Mouse (Mus musculus): ENCODE results near the gene Il1rl2. TPM values are rescaled to one million over a fixed set of nuclear protein-coding genes. Genes with fewer than 3 reads are reported as not detected.

Gene Il1rl2
- 4.3 and 5.1 TPM in 2 replicates for polyA plus RNA-seq (2015; fragmentation: Nextera tagmentation; extraction: Ambion mirVana)

- no peaks in the 10 kb centered on the region for H3K9me3 ChIP-seq
- no peaks in the 10 kb centered on the region for H3K36me3 ChIP-seq
- H3K4me1 ChIP-seq = peaks cover 23% of the 10 kb centered on the region
- WGBS = 30% methylated on average over 6 of the region's 6 CpGs
- H3K4me3 ChIP-seq = peak within 1 kb of the TSS; percentile 45
- H3K9ac ChIP-seq = peak within 1 kb of the TSS; percentile 60
- ATAC-seq (ENCODE audit: low FRiP score, low read depth) = no peak; the same call in 1 of the 2 replicates
- peaks cover 31% of the 10 kb centered on the region for H3K27me3 ChIP-seq
- peak within 1 kb of the TSS; percentile 79 for H3K4me2 ChIP-seq (replicated peaks)
- H3K27ac ChIP-seq = no peak within 1 kb of the TSS
These were observed at the start of gene Il1rl2 for GRCm38 (mm10) chr1:40324457-40324856. Il1rl2 (plus strand) TSS chr1:40324610.

- Histone ChIP-seq H3K27me3 (no peaks in the 10 kb centered on the region), H3K27ac (no peak overlapping the region), H3K9me3 (no peaks in the 10 kb centered on the region), H3K4me2 (replicated peaks) (no peak overlapping the region), H3K36me3 (no peaks in the 10 kb centered on the region), H3K9ac (no peak overlapping the region), H3K4me1 (peaks cover 28% of the 10 kb centered on the region), H3K4me3 (no peak overlapping the region)
- 64% methylated on average over 10 of the region's 10 CpGs for WGBS
- ATAC-seq (ENCODE audit: low FRiP score, low read depth) = no peak
These were observed 49.0 kb upstream of the Il1rl2 start for GRCm38 (mm10) chr1:40275285-40276013.

- no peaks in the 10 kb centered on the region for H3K9me3 ChIP-seq
- H3K4me2 ChIP-seq (replicated peaks) = no peak overlapping the region
- H3K4me1 ChIP-seq = peaks cover 37% of the 10 kb centered on the region
- WGBS = 85% methylated on average over 4 of the region's 4 CpGs
- H3K9ac ChIP-seq = no peak overlapping the region
- no peak overlapping the region for H3K27ac ChIP-seq
- H3K4me3 ChIP-seq = no peak overlapping the region
- no peaks in the 10 kb centered on the region for H3K36me3 ChIP-seq
- H3K27me3 ChIP-seq = no peaks in the 10 kb centered on the region
- no peak for ATAC-seq (ENCODE audit: low FRiP score, low read depth)
These were observed 46.5 kb upstream of the Il1rl2 start for GRCm38 (mm10) chr1:40277944-40278343.

GRCm38 (mm10) chr1:40278720-40279119, 45.7 kb upstream of the Il1rl2 start:
- Histone ChIP-seq H3K4me2 (replicated peaks) (no peak overlapping the region), H3K27me3 (no peaks in the 10 kb centered on the region), H3K9ac (no peak overlapping the region), H3K4me3 (no peak overlapping the region), H3K27ac (no peak overlapping the region), H3K4me1 (peaks cover 37% of the 10 kb centered on the region), H3K36me3 (no peaks in the 10 kb centered on the region), H3K9me3 (no peaks in the 10 kb centered on the region)
- ATAC-seq (ENCODE audit: low FRiP score, low read depth) = no peak
- WGBS = 83% methylated on average over 2 of the region's 2 CpGs

- ATAC-seq (ENCODE audit: low FRiP score, low read depth) = no peak
- Histone ChIP-seq H3K9ac (no peak overlapping the region), H3K27ac (no peak overlapping the region), H3K36me3 (no peaks in the 10 kb centered on the region), H3K4me1 (peaks cover 37% of the 10 kb centered on the region), H3K27me3 (no peaks in the 10 kb centered on the region), H3K4me2 (replicated peaks) (no peak overlapping the region), H3K9me3 (no peaks in the 10 kb centered on the region), H3K4me3 (no peak overlapping the region)
- WGBS = 58% methylated on average over 11 of the region's 11 CpGs
These were observed 45.1 kb upstream of the Il1rl2 start for GRCm38 (mm10) chr1:40279182-40279743.

- no peak; the same call in 1 of the 2 replicates for ATAC-seq (ENCODE audit: low FRiP score, low read depth)
- Histone ChIP-seq H3K9me3 (no peaks in the 10 kb centered on the region), H3K4me2 (replicated peaks) (no peak overlapping the region), H3K27me3 (no peaks in the 10 kb centered on the region), H3K9ac (no peak overlapping the region), H3K36me3 (no peaks in the 10 kb centered on the region), H3K27ac (peak overlapping the region; percentile 22; the same call in 1 of the 2 replicates), H3K4me1 (peaks cover 22% of the 10 kb centered on the region), H3K4me3 (no peak overlapping the region)
- 71% methylated on average over 4 of the region's 4 CpGs for WGBS
These were observed 42.5 kb upstream of the Il1rl2 start for GRCm38 (mm10) chr1:40281950-40282349.

- 67% methylated on average over 3 of the region's 3 CpGs for WGBS
- no peak overlapping the region for H3K4me3 ChIP-seq
- no peak overlapping the region for H3K9ac ChIP-seq
- H3K27me3 ChIP-seq = no peaks in the 10 kb centered on the region
- peak; percentile 48; the same call in 1 of the 2 replicates for ATAC-seq (ENCODE audit: low FRiP score, low read depth)
- H3K4me2 ChIP-seq (replicated peaks) = no peak overlapping the region
- no peak overlapping the region for H3K27ac ChIP-seq
- peaks cover 22% of the 10 kb centered on the region for H3K4me1 ChIP-seq
- no peaks in the 10 kb centered on the region for H3K36me3 ChIP-seq
- H3K9me3 ChIP-seq = no peaks in the 10 kb centered on the region
These were observed 42.0 kb upstream of the Il1rl2 start for GRCm38 (mm10) chr1:40282394-40282793.

GRCm38 (mm10) chr1:40283995-40284394, 40.4 kb upstream of the Il1rl2 start:
- no peaks in the 10 kb centered on the region for H3K36me3 ChIP-seq
- 67% methylated on average over 5 of the region's 5 CpGs for WGBS
- H3K4me1 ChIP-seq = peaks cover 19% of the 10 kb centered on the region
- ATAC-seq (ENCODE audit: low FRiP score, low read depth) = no peak
- no peaks in the 10 kb centered on the region for H3K9me3 ChIP-seq
- no peak overlapping the region for H3K27ac ChIP-seq
- no peaks in the 10 kb centered on the region for H3K27me3 ChIP-seq
- no peak overlapping the region for H3K4me2 ChIP-seq (replicated peaks)
- H3K4me3 ChIP-seq = no peak overlapping the region
- no peak overlapping the region for H3K9ac ChIP-seq

- no peaks in the 10 kb centered on the region for H3K36me3 ChIP-seq
- H3K4me2 ChIP-seq (replicated peaks) = no peak overlapping the region
- no peaks in the 10 kb centered on the region for H3K4me1 ChIP-seq
- no peak overlapping the region for H3K27ac ChIP-seq
- no peak overlapping the region for H3K9ac ChIP-seq
- WGBS = 73% methylated on average over 12 of the region's 12 CpGs
- no peak for ATAC-seq (ENCODE audit: low FRiP score, low read depth)
- H3K27me3 ChIP-seq = no peaks in the 10 kb centered on the region
- H3K4me3 ChIP-seq = no peak overlapping the region
- no peaks in the 10 kb centered on the region for H3K9me3 ChIP-seq
These were observed 33.7 kb upstream of the Il1rl2 start for GRCm38 (mm10) chr1:40290489-40291255.

GRCm38 (mm10) chr1:40292231-40292630, 32.2 kb upstream of the Il1rl2 start:
- H3K9me3 ChIP-seq = no peaks in the 10 kb centered on the region
- ATAC-seq (ENCODE audit: low FRiP score, low read depth) = no peak
- H3K4me2 ChIP-seq (replicated peaks) = no peak overlapping the region
- H3K27ac ChIP-seq = no peak overlapping the region
- 96% methylated on average over 2 of the region's 2 CpGs for WGBS
- no peaks in the 10 kb centered on the region for H3K27me3 ChIP-seq
- H3K4me3 ChIP-seq = no peak overlapping the region
- H3K36me3 ChIP-seq = no peaks in the 10 kb centered on the region
- no peak overlapping the region for H3K9ac ChIP-seq
- no peaks in the 10 kb centered on the region for H3K4me1 ChIP-seq

- Histone ChIP-seq H3K9ac (no peak overlapping the region), H3K4me3 (no peak overlapping the region), H3K27ac (no peak overlapping the region), H3K4me1 (no peaks in the 10 kb centered on the region), H3K27me3 (no peaks in the 10 kb centered on the region), H3K4me2 (replicated peaks) (no peak overlapping the region), H3K36me3 (no peaks in the 10 kb centered on the region), H3K9me3 (no peaks in the 10 kb centered on the region)
- ATAC-seq (ENCODE audit: low FRiP score, low read depth) = no peak
- WGBS = 87% methylated on average over 7 of the region's 7 CpGs
These were observed 30.5 kb upstream of the Il1rl2 start for GRCm38 (mm10) chr1:40293891-40294290.

GRCm38 (mm10) chr1:40294824-40295223, 29.6 kb upstream of the Il1rl2 start:
- Histone ChIP-seq H3K27ac (no peak overlapping the region), H3K4me3 (no peak overlapping the region), H3K4me1 (no peaks in the 10 kb centered on the region), H3K4me2 (replicated peaks) (no peak overlapping the region), H3K9ac (no peak overlapping the region), H3K9me3 (no peaks in the 10 kb centered on the region), H3K27me3 (no peaks in the 10 kb centered on the region), H3K36me3 (no peaks in the 10 kb centered on the region)
- 86% methylated on average over 9 of the region's 9 CpGs for WGBS
- no peak for ATAC-seq (ENCODE audit: low FRiP score, low read depth)
